Mouse (Mus musculus) frontal cortex, adult 2 months (tissue): ENCODE data around the gene Klhl35. TPM values are rescaled to one million over a fixed set of nuclear protein-coding genes. Genes with fewer than 3 reads are reported as not detected.

Experiments used
- DNase-seq, 2 experiments: peaks; one replicate each; pipeline ENCODE4 v3.0.0; 2022; ENCODE audit warnings: low spot score in 1 of 2; ENCODE audit errors: extremely low spot score in 1 of 2
- polyA plus RNA-seq: library from polyadenylated mRNA; depleted of rRNA; stranded (reverse); fragments of >200 nt; gene quantifications from 2 replicates; pipeline ENCODE4 v1.2.3, GENCODE M21; 2012; rRNA removed

Gene Klhl35
- 1.7 and 2.5 TPM in 2 replicates for polyA plus RNA-seq

GRCm38 (mm10) chr7:99465811-99466210 lies at the start of gene Klhl35:
Gene Klhl35 (plus strand): TSS chr7:99466004.
- DNase-seq, result no peak

- DNase-seq, result no peak
Measured at GRCm38 (mm10) chr7:99419311-99419710, 46.5 kb upstream of the Klhl35 start.

GRCm38 (mm10) chr7:99421006-99421405 lies 44.8 kb upstream of the Klhl35 start:
- no peak for DNase-seq

GRCm38 (mm10) chr7:99424538-99425155 lies 41.2 kb upstream of the Klhl35 start:
- DNase-seq, result no peak

GRCm38 (mm10) chr7:99425706-99426105 lies 40.1 kb upstream of the Klhl35 start:
- DNase-seq, result no peak

- no peak for DNase-seq
Measured at GRCm38 (mm10) chr7:99427031-99427430, 38.8 kb upstream of the Klhl35 start.

- no peak for DNase-seq
Measured at GRCm38 (mm10) chr7:99427987-99428386, 37.8 kb upstream of the Klhl35 start.

- DNase-seq, result no peak
Measured at GRCm38 (mm10) chr7:99428836-99429235, 37.0 kb upstream of the Klhl35 start.

GRCm38 (mm10) chr7:99429786-99430185 lies 36.0 kb upstream of the Klhl35 start:
- peak in 1 of 2 experiments; percentile 28 for DNase-seq

- no peak for DNase-seq
Measured at GRCm38 (mm10) chr7:99430246-99430645, 35.6 kb upstream of the Klhl35 start.

- DNase-seq, result peak in 1 of 2 experiments; percentile 81
Measured at GRCm38 (mm10) chr7:99432248-99432647, 33.6 kb upstream of the Klhl35 start.

GRCm38 (mm10) chr7:99432863-99433262 lies 32.9 kb upstream of the Klhl35 start:
- DNase-seq, result no peak

GRCm38 (mm10) chr7:99434672-99435250 lies 31.0 kb upstream of the Klhl35 start:
- no peak for DNase-seq

- DNase-seq, result no peak
Measured at GRCm38 (mm10) chr7:99436530-99436929, 29.3 kb upstream of the Klhl35 start.

GRCm38 (mm10) chr7:99438881-99439280 lies 26.9 kb upstream of the Klhl35 start:
- no peak for DNase-seq

- no peak for DNase-seq
Measured at GRCm38 (mm10) chr7:99441534-99442072, 24.2 kb upstream of the Klhl35 start.

GRCm38 (mm10) chr7:99443164-99443563 lies 22.6 kb upstream of the Klhl35 start:
- DNase-seq, result no peak

- no peak for DNase-seq
Measured at GRCm38 (mm10) chr7:99444012-99444411, 21.8 kb upstream of the Klhl35 start.

GRCm38 (mm10) chr7:99445833-99446232 lies 20.0 kb upstream of the Klhl35 start:
- no peak for DNase-seq

GRCm38 (mm10) chr7:99447323-99447722 lies 18.5 kb upstream of the Klhl35 start:
- DNase-seq, result no peak

- DNase-seq, result no peak
Measured at GRCm38 (mm10) chr7:99448619-99449018, 17.2 kb upstream of the Klhl35 start.

- DNase-seq, result no peak
Measured at GRCm38 (mm10) chr7:99449063-99449462, 16.7 kb upstream of the Klhl35 start.
